Mouse (Mus musculus) lung, embryonic 16.5 days (tissue): ENCODE measurements around the gene Nmur1. TPM values are rescaled to one million over a fixed set of nuclear protein-coding genes. Genes with fewer than 3 reads are reported as not detected.

Experiments
- ATAC-seq: fragments of 200-750 bp; cut with Nextera tagmentation; 2 replicates; pipeline ENCODE4 v1.8.0; 2017; ENCODE audit warnings: low read depth, mild to moderate bottlenecking, moderate library complexity
- H3K27ac ChIP-seq: fragments of 300-500 bp; sonication (generic); 2 replicates; pipeline ENCODE4 v1.5.1; 2014; ENCODE audit warnings: mild to moderate bottlenecking, control low read depth, low read length
- H3K27me3 ChIP-seq: fragments of 300-500 bp; sonication (generic); 2 replicates; pipeline ENCODE4 v1.6.1; 2014; ENCODE audit warnings: low read depth, low read length, mixed read lengths; ENCODE audit not compliant: control insufficient read depth, insufficient read depth
- H3K36me3 ChIP-seq: fragments of 300-500 bp; sonication (generic); 2 replicates; pipeline ENCODE4 v1.6.1; 2014; ENCODE audit warnings: low read length; ENCODE audit not compliant: control insufficient read depth, insufficient read depth
- H3K4me1 ChIP-seq: fragments of 300-500 bp; sonication (generic); replicated peaks from 2 replicates; pipeline ENCODE4 v1.6.1; 2014; ENCODE audit warnings: low read length, mixed read lengths; ENCODE audit not compliant: control insufficient read depth, insufficient read depth
- H3K4me2 ChIP-seq: fragments of 300-500 bp; sonication (generic); 2 replicates; pipeline ENCODE4 v1.6.1; 2014; ENCODE audit warnings: low read depth, low read length, control low read depth
- H3K4me3 ChIP-seq: fragments of 300-500 bp; sonication (generic); 2 replicates; pipeline ENCODE4 v1.5.1; 2014; ENCODE audit warnings: mild to moderate bottlenecking, low read length, control low read depth
- H3K9ac ChIP-seq: fragments of 300-500 bp; sonication (generic); 2 replicates; pipeline ENCODE4 v1.6.1; 2014; ENCODE audit warnings: low read length, control low read depth
- H3K9me3 ChIP-seq: fragments of 300-500 bp; sonication (generic); 2 replicates; pipeline ENCODE4 v1.6.1; 2016; ENCODE audit warnings: low read length; ENCODE audit not compliant: control insufficient read depth
- WGBS: fragments of 180-500 bp; shearing (Covaris S2); extraction: QIAGEN DNeasy Blood & Tissue Kit; methylation state at CpG from one replicate; pipeline ENCODE4 v1.1.7; 2014; 5-methylcytosine and 5-hydroxymethylcytosine counted together
- polyA plus RNA-seq: library from polyadenylated mRNA; unstranded; fragments of >200 nt; fragmentation: Nextera tagmentation; extraction: Ambion mirVana; gene quantifications from 2 replicates; pipeline ENCODE4 v1.2.1, GENCODE M21; 2015

The Nmur1 gene
- polyA plus RNA-seq, 1 experiment from 2014 or later: 0.49 TPM

GRCm38 (mm10) chr1:86437219-86438013 is 11.4 kb upstream of the Nmur1 start:
- Histone ChIP-seq H3K4me3 (no peak overlapping the region), H3K27me3 (no peaks in the 10 kb centered on the region), H3K27ac (no peak overlapping the region), H3K4me1 (peaks cover 50% of the 10 kb centered on the region), H3K9me3 (no peaks in the 10 kb centered on the region), H3K4me2 (no peak overlapping the region), H3K9ac (peak overlapping the region; percentile 42; the same call in 1 of the 2 replicates), H3K36me3 (no peaks in the 10 kb centered on the region)
- 45% methylated on average over 9 of the region's 9 CpGs for WGBS
- no peak for ATAC-seq

DNA sequence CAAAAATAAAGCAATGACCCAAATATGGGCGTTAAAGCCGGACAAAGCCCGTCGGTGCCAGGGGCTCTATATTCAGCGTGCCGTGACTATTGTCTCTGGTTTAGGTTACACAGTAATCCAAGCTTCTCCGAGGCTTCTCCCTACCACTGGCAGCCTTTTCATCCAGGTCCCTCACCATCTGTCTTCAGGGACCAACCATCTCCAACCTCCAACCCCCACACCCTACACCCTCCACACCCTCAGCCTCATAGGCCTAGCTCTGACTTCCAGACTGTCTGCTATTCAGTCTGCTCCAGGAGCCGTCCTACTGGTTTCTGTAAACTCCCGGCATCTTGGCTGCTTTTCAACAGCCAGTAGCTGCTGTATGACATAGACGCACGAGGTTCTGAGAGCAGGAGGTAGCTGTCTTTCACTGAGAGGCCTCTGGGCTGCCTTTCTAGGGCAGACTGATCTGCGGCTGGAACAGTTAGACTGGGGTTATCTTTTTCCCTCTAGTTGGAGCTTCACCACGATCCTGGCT is 9.3 kb upstream of the Nmur1 start:
- 18% methylated on average over 13 of the region's 13 CpGs for WGBS
- Histone ChIP-seq H3K4me1 (peaks cover 46% of the 10 kb centered on the region), H3K36me3 (no peaks in the 10 kb centered on the region), H3K9ac (peak overlapping the region; percentile 85), H3K9me3 (no peaks in the 10 kb centered on the region), H3K27me3 (no peaks in the 10 kb centered on the region), H3K4me3 (no peak overlapping the region), H3K27ac (peak overlapping the region; percentile 99), H3K4me2 (peak overlapping the region; percentile 90)
- peak; percentile 45 for ATAC-seq

- no peaks in the 10 kb centered on the region for H3K27me3 ChIP-seq
- H3K9ac ChIP-seq: peak overlapping the region; percentile 85
- peak overlapping the region; percentile 55 for H3K4me3 ChIP-seq
- H3K36me3 ChIP-seq: no peaks in the 10 kb centered on the region
- peak overlapping the region; percentile 90 for H3K4me2 ChIP-seq
- H3K4me1 ChIP-seq: peaks cover 39% of the 10 kb centered on the region
- WGBS: 3% methylated on average over 46 of the region's 46 CpGs
- H3K9me3 ChIP-seq: no peaks in the 10 kb centered on the region
- peak overlapping the region; percentile 99 for H3K27ac ChIP-seq
- ATAC-seq: peak; percentile 95
Observed at GRCm38 (mm10) chr1:86434439-86435201, 8.6 kb upstream of the Nmur1 start.

GRCm38 (mm10) chr1:86434001-86434400 is 8.0 kb upstream of the Nmur1 start:
- Histone ChIP-seq H3K27me3 (no peaks in the 10 kb centered on the region), H3K36me3 (no peaks in the 10 kb centered on the region), H3K27ac (peak overlapping the region; percentile 99), H3K9me3 (no peaks in the 10 kb centered on the region), H3K4me3 (peak overlapping the region; percentile 55), H3K4me1 (peaks cover 36% of the 10 kb centered on the region), H3K9ac (peak overlapping the region; percentile 74), H3K4me2 (peak overlapping the region; percentile 90)
- 1% methylated on average over 11 of the region's 12 CpGs for WGBS
- peak; percentile 74 for ATAC-seq

DNA sequence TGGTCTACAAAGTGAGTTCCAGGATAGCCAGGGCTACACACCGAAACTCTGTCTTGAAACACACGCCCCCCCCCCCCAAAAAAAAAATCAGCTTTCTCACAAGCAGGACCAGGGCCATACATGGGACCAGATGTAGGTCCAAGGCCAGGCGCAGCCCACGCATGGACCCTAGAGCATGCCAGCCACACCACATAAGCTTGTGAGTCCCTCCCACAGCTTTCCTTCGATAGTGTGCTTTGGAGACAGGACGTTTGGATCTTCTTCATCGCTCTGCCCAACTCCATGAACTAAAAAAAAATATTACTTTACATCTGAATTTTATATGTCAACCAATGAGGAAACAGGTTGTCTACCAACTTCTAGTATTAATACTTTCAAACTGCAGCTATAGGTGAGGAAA is 7.3 kb upstream of the Nmur1 start:
- peaks cover 36% of the 10 kb centered on the region for H3K4me1 ChIP-seq
- no peaks in the 10 kb centered on the region for H3K36me3 ChIP-seq
- no peaks in the 10 kb centered on the region for H3K27me3 ChIP-seq
- ATAC-seq: no peak
- WGBS: 76% methylated on average over 7 of the region's 7 CpGs
- no peak overlapping the region for H3K4me2 ChIP-seq
- H3K9me3 ChIP-seq: no peaks in the 10 kb centered on the region
- no peak overlapping the region for H3K9ac ChIP-seq
- H3K4me3 ChIP-seq: no peak overlapping the region
- peak overlapping the region; percentile 99 for H3K27ac ChIP-seq

DNA sequence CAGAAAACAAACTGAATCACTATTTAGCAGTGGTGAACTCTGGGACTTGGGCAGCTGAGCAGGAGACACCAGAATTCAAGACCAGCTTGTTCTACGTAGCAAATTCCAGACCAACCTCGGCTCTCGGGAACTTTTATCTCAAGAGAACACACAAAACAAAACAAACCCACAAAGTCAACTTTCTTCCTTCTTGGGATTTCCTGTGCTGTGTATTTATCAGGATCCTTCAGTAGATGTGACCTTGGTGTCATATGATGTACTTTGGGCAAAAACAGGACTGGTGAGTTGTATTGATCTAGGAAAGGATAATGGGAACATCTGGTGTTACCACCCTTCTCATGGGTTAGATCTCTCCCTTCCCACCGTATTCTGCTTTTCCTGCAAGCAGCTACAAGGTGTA is 6.8 kb upstream of the Nmur1 start:
- Histone ChIP-seq H3K27ac (no peak overlapping the region), H3K9ac (no peak overlapping the region), H3K4me3 (no peak overlapping the region), H3K4me1 (peaks cover 31% of the 10 kb centered on the region), H3K9me3 (no peaks in the 10 kb centered on the region), H3K36me3 (no peaks in the 10 kb centered on the region), H3K27me3 (no peaks in the 10 kb centered on the region), H3K4me2 (no peak overlapping the region)
- 42% methylated on average over 4 of the region's 4 CpGs for WGBS
- no peak for ATAC-seq

DNA sequence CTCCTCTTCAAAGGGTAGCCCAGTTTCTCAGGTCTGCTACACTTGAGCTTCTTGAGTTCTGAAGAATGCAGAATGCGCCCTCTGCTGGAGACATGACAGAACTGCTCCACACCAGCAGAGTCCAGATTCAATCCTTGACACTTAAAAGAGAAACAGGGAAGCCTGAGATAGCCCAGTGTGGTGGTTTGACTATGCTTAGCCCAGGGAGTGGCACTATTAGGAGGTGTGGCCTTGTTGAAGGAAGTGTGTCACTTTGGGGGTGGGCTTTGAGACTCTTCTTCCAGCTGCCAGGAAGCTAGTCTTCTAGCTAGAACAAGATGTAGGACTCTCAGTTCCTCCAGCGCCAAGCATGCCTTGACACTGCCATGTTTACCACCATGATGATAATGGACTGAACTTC is 4.0 kb upstream of the Nmur1 start:
- WGBS: 43% methylated on average over 2 of the region's 2 CpGs
- Histone ChIP-seq H3K9ac (no peak overlapping the region), H3K36me3 (no peaks in the 10 kb centered on the region), H3K4me3 (no peak overlapping the region), H3K27me3 (no peaks in the 10 kb centered on the region), H3K4me1 (peaks cover 12% of the 10 kb centered on the region), H3K4me2 (no peak overlapping the region), H3K9me3 (no peaks in the 10 kb centered on the region), H3K27ac (no peak overlapping the region)
- no peak for ATAC-seq

DNA sequence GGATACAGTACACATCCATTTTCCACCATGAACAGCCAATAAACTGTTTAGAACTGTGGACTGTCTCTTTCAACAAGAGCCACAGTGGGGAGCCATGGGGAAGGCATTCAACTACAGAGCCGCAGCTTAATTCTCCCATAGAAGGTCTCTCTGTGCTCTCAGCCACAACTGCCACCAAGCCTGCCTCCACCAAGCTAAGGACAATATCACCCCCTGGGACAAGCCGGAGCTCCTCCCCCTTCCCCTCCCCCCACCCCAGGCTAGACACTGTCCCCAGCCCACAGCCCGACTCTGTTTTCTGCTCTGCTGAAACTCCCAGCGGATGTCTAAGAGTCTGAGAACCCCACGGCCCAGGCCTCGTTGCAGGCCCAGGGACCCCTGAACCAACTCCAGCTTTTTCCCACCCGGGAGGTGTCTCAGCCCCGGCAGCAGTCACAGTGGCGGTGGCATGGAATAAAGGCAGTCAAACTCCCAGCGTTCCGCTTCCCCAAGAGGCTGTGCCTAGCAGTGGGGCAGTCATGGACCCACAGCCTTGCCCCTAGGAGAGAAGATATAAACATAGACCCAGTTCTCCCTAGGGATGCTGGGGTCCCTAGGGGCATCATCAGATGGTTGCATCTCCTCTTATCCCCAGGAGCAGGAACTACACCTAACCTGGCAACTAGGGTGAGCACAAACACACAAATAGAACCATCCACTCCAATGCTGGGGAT is 1.0 kb downstream of the Nmur1 start:
- no peak overlapping the region for H3K4me2 ChIP-seq
- WGBS: 29% methylated on average over 11 of the region's 11 CpGs
- peak overlapping the region; percentile 18; the same call in 1 of the 2 replicates for H3K9ac ChIP-seq
- no peak overlapping the region for H3K4me3 ChIP-seq
- no peaks in the 10 kb centered on the region for H3K9me3 ChIP-seq
- H3K36me3 ChIP-seq: no peaks in the 10 kb centered on the region
- no peak overlapping the region for H3K27ac ChIP-seq
- no peaks in the 10 kb centered on the region for H3K4me1 ChIP-seq
- ATAC-seq: no peak
- no peaks in the 10 kb centered on the region for H3K27me3 ChIP-seq

- H3K4me3 ChIP-seq: no peak overlapping the region
- no peaks in the 10 kb centered on the region for H3K36me3 ChIP-seq
- H3K4me1 ChIP-seq: no peaks in the 10 kb centered on the region
- no peak for ATAC-seq
- WGBS: 76% methylated on average over 1 of the region's 1 CpGs
- no peak overlapping the region for H3K4me2 ChIP-seq
- H3K27me3 ChIP-seq: no peaks in the 10 kb centered on the region
- no peak overlapping the region for H3K27ac ChIP-seq
- H3K9me3 ChIP-seq: no peaks in the 10 kb centered on the region
- H3K9ac ChIP-seq: no peak overlapping the region
Observed at GRCm38 (mm10) chr1:86424336-86424735, 1.7 kb downstream of the Nmur1 start.
